Mouse (Mus musculus): ENCODE results near the gene 9130213A22Rik.

GRCm38 (mm10) chr11:69147546-69147945 lies 25.2 kb upstream of the 9130213A22Rik start:
- TF ChIP-seq CTCF (IDR thresholded peaks at IDR 0.05; ENCODE audit: insufficient read depth, low read length) (no peak), POLR2A (IDR thresholded peaks at IDR 0.05; ENCODE audit: borderline replicate concordance, extremely low read depth, low read depth, low read length) (no peak)
